Mouse (Mus musculus) neural tube, embryonic 15.5 days (tissue): ENCODE data around the gene Cdc42. TPM values are rescaled to one million over a fixed set of nuclear protein-coding genes. Genes with fewer than 3 reads are reported as not detected.
A peak's percentile ranks its signal among the peaks of the same experiment; 100 is the strongest.

Experiments
- ATAC-seq: fragments of 200-750 bp; cut with Nextera tagmentation; 2 replicates; pipeline ENCODE4 v1.8.0; 2017; ENCODE audit warnings: mild to moderate bottlenecking, moderate TSS enrichment, moderate library complexity; ENCODE audit not compliant: low FRiP score
- H3K27ac ChIP-seq: fragments of 300-500 bp; sonication (generic); replicated peaks from 2 replicates; pipeline ENCODE4 v1.5.1; 2015; ENCODE audit warnings: mild to moderate bottlenecking, inconsistent platforms
- H3K27me3 ChIP-seq: fragments of 300-500 bp; sonication (generic); replicated peaks from 2 replicates; pipeline ENCODE4 v1.6.1; 2015; ENCODE audit warnings: inconsistent platforms
- H3K36me3 ChIP-seq: fragments of 300-500 bp; sonication (generic); 2 replicates; pipeline ENCODE4 v1.6.1; 2015; ENCODE audit warnings: inconsistent platforms
- H3K4me1 ChIP-seq: fragments of 300-500 bp; sonication (generic); 2 replicates; pipeline ENCODE4 v1.6.1; 2015; ENCODE audit warnings: inconsistent platforms
- H3K4me2 ChIP-seq: fragments of 300-500 bp; sonication (generic); 2 replicates; pipeline ENCODE4 v1.6.1; 2015; ENCODE audit warnings: inconsistent platforms, mild to moderate bottlenecking, moderate library complexity
- H3K4me3 ChIP-seq: fragments of 300-500 bp; sonication (generic); replicated peaks from 2 replicates; pipeline ENCODE4 v1.5.1; 2015; ENCODE audit warnings: mild to moderate bottlenecking, inconsistent platforms
- H3K9ac ChIP-seq: fragments of 300-500 bp; sonication (generic); replicated peaks from 2 replicates; pipeline ENCODE4 v1.6.1; 2015; ENCODE audit warnings: mild to moderate bottlenecking, inconsistent platforms
- H3K9me3 ChIP-seq: fragments of 300-500 bp; sonication (generic); replicated peaks from 2 replicates; pipeline ENCODE4 v1.6.1; 2016; ENCODE audit warnings: inconsistent platforms
- WGBS: fragments of 180-500 bp; shearing (Covaris S2); methylation state at CpG from one replicate; pipeline ENCODE4 v1.1.7; 2015; ENCODE audit warnings: mixed read lengths; 5-methylcytosine and 5-hydroxymethylcytosine counted together
- polyA plus RNA-seq: library from polyadenylated mRNA; unstranded; fragments of >200 nt; fragmentation: Nextera tagmentation; extraction: Ambion mirVana; gene quantifications from 2 replicates; pipeline ENCODE4 v1.2.1, GENCODE M21; 2015

Gene Cdc42
- polyA plus RNA-seq, 1 experiment from 2014 or later, result 961 TPM

- H3K27ac ChIP-seq, result peak overlapping the region; percentile 54
- H3K9me3 ChIP-seq, result no peaks in the 10 kb centered on the region
- 0 out of 2 replicates have a peak overlapping the region, but pooled peaks have one; percentile 3 for H3K9ac ChIP-seq
- 0 out of 2 replicates have a peak, but pooled peaks have one; percentile 26 for ATAC-seq
- H3K27me3 ChIP-seq, result no peaks in the 10 kb centered on the region
- H3K36me3 ChIP-seq, result no peaks in the 10 kb centered on the region
- H3K4me1 ChIP-seq, result peaks cover 31% of the 10 kb centered on the region
- H3K4me3 ChIP-seq, result no peak overlapping the region
- 26% methylated on average over 13 of the region's 13 CpGs for WGBS
- H3K4me2 ChIP-seq, result no peak overlapping the region
These were observed 51.5 kb downstream of the Cdc42 start for GRCm38 (mm10) chr4:137305831-137306576.

GRCm38 (mm10) chr4:137305066-137305465 is 52.5 kb downstream of the Cdc42 start:
- H3K4me1 ChIP-seq, result peaks cover 31% of the 10 kb centered on the region
- no peak overlapping the region for H3K27ac ChIP-seq
- no peaks in the 10 kb centered on the region for H3K27me3 ChIP-seq
- no peak for ATAC-seq
- H3K4me2 ChIP-seq, result no peak overlapping the region
- 83% methylated on average over 7 of the region's 7 CpGs for WGBS
- no peak overlapping the region for H3K4me3 ChIP-seq
- H3K9ac ChIP-seq, result no peak overlapping the region
- no peaks in the 10 kb centered on the region for H3K36me3 ChIP-seq
- H3K9me3 ChIP-seq, result no peaks in the 10 kb centered on the region

GRCm38 (mm10) chr4:137304106-137304505 is 53.4 kb downstream of the Cdc42 start:
- H3K4me2 ChIP-seq, result no peak overlapping the region
- no peaks in the 10 kb centered on the region for H3K9me3 ChIP-seq
- WGBS, result 88% methylated on average over 7 of the region's 7 CpGs
- H3K4me3 ChIP-seq, result no peak overlapping the region
- H3K4me1 ChIP-seq, result peaks cover 31% of the 10 kb centered on the region
- no peak for ATAC-seq
- no peaks in the 10 kb centered on the region for H3K27me3 ChIP-seq
- no peaks in the 10 kb centered on the region for H3K36me3 ChIP-seq
- no peak overlapping the region for H3K27ac ChIP-seq
- H3K9ac ChIP-seq, result no peak overlapping the region

GRCm38 (mm10) chr4:137301635-137302034 is 55.9 kb downstream of the Cdc42 start:
- ATAC-seq, result no peak
- WGBS, result 50% methylated on average over 16 of the region's 16 CpGs
- Histone ChIP-seq H3K9me3 (no peaks in the 10 kb centered on the region), H3K4me2 (no peak overlapping the region), H3K36me3 (no peaks in the 10 kb centered on the region), H3K4me1 (peaks cover 22% of the 10 kb centered on the region), H3K9ac (no peak overlapping the region), H3K27ac (0 out of 2 replicates have a peak overlapping the region, but pooled peaks have one; percentile 23), H3K4me3 (no peak overlapping the region), H3K27me3 (no peaks in the 10 kb centered on the region)

- Histone ChIP-seq H3K27ac (no peak overlapping the region), H3K4me3 (no peak overlapping the region)
- 96% methylated on average over 13 of the region's 13 CpGs for WGBS
These were observed 57.3 kb downstream of the Cdc42 start for GRCm38 (mm10) chr4:137300227-137300626.

GRCm38 (mm10) chr4:137298406-137298805 is 59.1 kb downstream of the Cdc42 start:
- ATAC-seq, result no peak
- H3K4me1 ChIP-seq, result peaks cover 10% of the 10 kb centered on the region
- H3K36me3 ChIP-seq, result no peaks in the 10 kb centered on the region
- no peak overlapping the region for H3K4me2 ChIP-seq
- H3K27me3 ChIP-seq, result no peaks in the 10 kb centered on the region
- 72% methylated on average over 8 of the region's 8 CpGs for WGBS
- no peaks in the 10 kb centered on the region for H3K9me3 ChIP-seq
- no peak overlapping the region for H3K27ac ChIP-seq
- no peak overlapping the region for H3K4me3 ChIP-seq
- no peak overlapping the region for H3K9ac ChIP-seq

More at GRCm38 (mm10) chr4:137300227-137300626, 57.3 kb downstream of the Cdc42 start:
- no peaks in the 10 kb centered on the region for H3K9me3 ChIP-seq
- peaks cover 10% of the 10 kb centered on the region for H3K4me1 ChIP-seq
- ATAC-seq, result no peak
- no peaks in the 10 kb centered on the region for H3K36me3 ChIP-seq
- no peak overlapping the region for H3K9ac ChIP-seq
- H3K27me3 ChIP-seq, result no peaks in the 10 kb centered on the region
- H3K4me2 ChIP-seq, result no peak overlapping the region

- no peak overlapping the region for H3K27ac ChIP-seq
- H3K36me3 ChIP-seq, result no peaks in the 10 kb centered on the region
- H3K4me3 ChIP-seq, result no peak overlapping the region
- no peak overlapping the region for H3K9ac ChIP-seq
- WGBS, result 92% methylated on average over 4 of the region's 4 CpGs
- no peak for ATAC-seq
- H3K9me3 ChIP-seq, result no peaks in the 10 kb centered on the region
- H3K4me1 ChIP-seq, result peaks cover 10% of the 10 kb centered on the region
- H3K4me2 ChIP-seq, result no peak overlapping the region
- H3K27me3 ChIP-seq, result no peaks in the 10 kb centered on the region
These were observed 59.9 kb downstream of the Cdc42 start for GRCm38 (mm10) chr4:137297611-137298010.

- Histone ChIP-seq H3K27ac (no peak overlapping the region), H3K4me1 (no peaks in the 10 kb centered on the region)
- 82% methylated on average over 8 of the region's 8 CpGs for WGBS
These were observed 62.6 kb downstream of the Cdc42 start for GRCm38 (mm10) chr4:137294951-137295350.

GRCm38 (mm10) chr4:137294474-137294873 is 63.0 kb downstream of the Cdc42 start:
- no peaks in the 10 kb centered on the region for H3K36me3 ChIP-seq
- H3K4me1 ChIP-seq, result no peaks in the 10 kb centered on the region
- no peak for ATAC-seq
- H3K9me3 ChIP-seq, result no peaks in the 10 kb centered on the region
- H3K27ac ChIP-seq, result no peak overlapping the region
- no peak overlapping the region for H3K9ac ChIP-seq
- H3K4me2 ChIP-seq, result no peak overlapping the region
- 79% methylated on average over 5 of the region's 5 CpGs for WGBS
- H3K27me3 ChIP-seq, result no peaks in the 10 kb centered on the region
- H3K4me3 ChIP-seq, result no peak overlapping the region

More at GRCm38 (mm10) chr4:137294951-137295350, 62.6 kb downstream of the Cdc42 start:
- Histone ChIP-seq H3K27me3 (no peaks in the 10 kb centered on the region), H3K9me3 (no peaks in the 10 kb centered on the region), H3K4me3 (no peak overlapping the region), H3K9ac (no peak overlapping the region), H3K36me3 (no peaks in the 10 kb centered on the region), H3K4me2 (no peak overlapping the region)
- ATAC-seq, result no peak

GRCm38 (mm10) chr4:137294032-137294431 is 63.5 kb downstream of the Cdc42 start:
- H3K9ac ChIP-seq, result no peak overlapping the region
- H3K27ac ChIP-seq, result no peak overlapping the region
- no peaks in the 10 kb centered on the region for H3K36me3 ChIP-seq
- no peak overlapping the region for H3K4me2 ChIP-seq
- no peak overlapping the region for H3K4me3 ChIP-seq
- no peak for ATAC-seq
- no peaks in the 10 kb centered on the region for H3K4me1 ChIP-seq
- H3K27me3 ChIP-seq, result no peaks in the 10 kb centered on the region
- WGBS, result 78% methylated on average over 7 of the region's 7 CpGs
- no peaks in the 10 kb centered on the region for H3K9me3 ChIP-seq

GRCm38 (mm10) chr4:137292625-137293024 is 64.9 kb downstream of the Cdc42 start:
- Histone ChIP-seq H3K36me3 (no peaks in the 10 kb centered on the region), H3K4me2 (no peak overlapping the region), H3K4me3 (no peak overlapping the region), H3K9ac (no peak overlapping the region), H3K27ac (no peak overlapping the region), H3K27me3 (no peaks in the 10 kb centered on the region), H3K4me1 (peaks cover 2% of the 10 kb centered on the region; the same call in 1 of the 2 replicates), H3K9me3 (no peaks in the 10 kb centered on the region)
- 91% methylated on average over 7 of the region's 7 CpGs for WGBS
- no peak for ATAC-seq

- no peak for ATAC-seq
- 85% methylated on average over 3 of the region's 3 CpGs for WGBS
These were observed 67.3 kb downstream of the Cdc42 start for GRCm38 (mm10) chr4:137290250-137290649.

More at GRCm38 (mm10) chr4:137290250-137290649, 67.3 kb downstream of the Cdc42 start:
- Histone ChIP-seq H3K4me2 (no peak overlapping the region), H3K36me3 (no peaks in the 10 kb centered on the region), H3K27ac (no peak overlapping the region), H3K9ac (no peak overlapping the region), H3K4me1 (peaks cover 8% of the 10 kb centered on the region; the same call in 1 of the 2 replicates), H3K4me3 (no peak overlapping the region), H3K27me3 (no peaks in the 10 kb centered on the region), H3K9me3 (no peaks in the 10 kb centered on the region)
